Mouse (Mus musculus): Measurements from ENCODE around the gene Glycam1. TPM values are rescaled to one million over a fixed set of nuclear protein-coding genes. Genes with fewer than 3 reads are reported as not detected.
"Not testable (repeated sequence)": the region's sequence is repeated elsewhere in the genome, so short reads cannot be mapped to it uniquely, and the experiment has no call there.

Glycam1 gene
- 1.2 and 4.9 TPM in 2 replicates for polyA plus RNA-seq (2012; rRNA removed)

DNA sequence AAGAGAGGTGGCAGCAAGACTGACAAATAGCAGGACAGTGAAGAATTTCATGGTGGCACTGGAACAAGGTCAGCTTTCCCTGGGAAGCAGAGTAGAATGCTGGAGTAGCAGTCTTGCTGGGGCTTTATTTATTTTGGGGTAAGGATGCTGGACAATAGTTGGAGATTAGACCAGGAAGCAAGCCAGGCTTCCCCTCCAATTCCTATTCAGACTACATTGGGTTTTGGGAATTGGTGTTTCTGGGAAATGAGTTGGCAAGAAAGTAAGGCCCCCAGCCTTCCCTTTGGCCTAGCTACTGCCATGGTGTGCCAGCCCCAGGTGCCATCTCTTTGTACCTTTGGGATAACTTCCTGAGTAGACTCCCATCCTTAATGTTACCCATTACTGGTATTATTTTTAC is at the start of gene Glycam1:
Gene Glycam1 (minus strand): TSS at position 101 of the 400 bp plus-strand sequence.
- no peak for DNase-seq (ENCODE audit: low read depth, low spot score)

DNA sequence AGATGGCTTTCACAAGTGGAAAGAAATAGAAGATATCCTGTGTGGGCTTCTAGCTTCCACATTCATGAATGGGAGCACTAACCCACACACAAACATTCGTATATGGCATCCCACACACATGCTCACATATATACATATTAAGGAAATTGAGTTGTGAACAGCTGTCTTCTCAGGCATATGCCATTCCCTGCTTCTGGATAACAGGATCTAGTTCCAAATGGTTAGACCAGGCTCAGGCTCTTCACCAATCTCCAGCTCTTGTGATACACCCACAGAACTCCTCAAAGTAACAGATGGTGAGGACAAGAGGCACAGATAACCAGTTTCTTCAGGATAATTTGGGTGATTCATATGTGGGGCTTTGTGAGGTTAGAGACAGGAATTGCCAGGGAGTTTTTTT is 39.6 kb upstream of the Glycam1 start:
- no peak for DNase-seq (ENCODE audit: low read depth, low spot score)
- WGBS = 69% methylated on average over 1 of the region's 1 CpGs

DNA sequence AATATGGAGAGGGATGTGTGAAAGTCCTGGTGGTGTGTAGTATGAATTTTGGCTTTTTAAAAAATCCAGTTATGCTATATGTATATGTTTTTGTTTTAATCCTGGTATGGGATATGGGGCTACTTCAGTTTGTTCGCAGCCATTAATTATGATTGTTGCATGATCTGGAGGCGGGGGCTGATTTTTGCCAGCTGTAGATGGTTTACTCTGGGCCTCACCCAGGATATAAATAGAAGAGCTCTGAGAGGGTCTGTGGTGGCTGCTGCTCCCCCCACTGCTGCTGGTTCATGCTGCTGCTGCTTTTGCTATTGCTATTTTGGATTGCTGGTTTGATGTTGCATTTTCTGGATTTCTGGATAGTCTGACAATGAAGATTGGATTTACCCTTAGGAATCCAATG is 25.9 kb upstream of the Glycam1 start:
- DNase-seq (ENCODE audit: low read depth, low spot score) = no peak
- 70% methylated on average over 2 of the region's 2 CpGs for WGBS

- DNase-seq (ENCODE audit: low read depth, low spot score) = not testable (repeated sequence)
- WGBS = 80% methylated on average over 4 of the region's 4 CpGs
Measured at GRCm38 (mm10) chr15:103587752-103588151, 22.9 kb upstream of the Glycam1 start.

GRCm38 (mm10) chr15:103585876-103586275 is 21.0 kb upstream of the Glycam1 start:
- 73% methylated on average over 2 of the region's 2 CpGs for WGBS

GRCm38 (mm10) chr15:103552096-103552690 is 12.7 kb downstream of the Glycam1 start:
- peak; percentile 54 for DNase-seq (ENCODE audit: low read depth, low spot score)
- 46% methylated on average over 3 of the region's 3 CpGs for WGBS

More at GRCm38 (mm10) chr15:103585876-103586275, 21.0 kb upstream of the Glycam1 start:
- no peak for DNase-seq (ENCODE audit: low read depth, low spot score)

- DNase-seq (ENCODE audit: low read depth, low spot score) = no peak
- WGBS = 6% methylated on average over 1 of the region's 1 CpGs
Measured at GRCm38 (mm10) chr15:103551053-103551452, 13.8 kb downstream of the Glycam1 start.

DNA sequence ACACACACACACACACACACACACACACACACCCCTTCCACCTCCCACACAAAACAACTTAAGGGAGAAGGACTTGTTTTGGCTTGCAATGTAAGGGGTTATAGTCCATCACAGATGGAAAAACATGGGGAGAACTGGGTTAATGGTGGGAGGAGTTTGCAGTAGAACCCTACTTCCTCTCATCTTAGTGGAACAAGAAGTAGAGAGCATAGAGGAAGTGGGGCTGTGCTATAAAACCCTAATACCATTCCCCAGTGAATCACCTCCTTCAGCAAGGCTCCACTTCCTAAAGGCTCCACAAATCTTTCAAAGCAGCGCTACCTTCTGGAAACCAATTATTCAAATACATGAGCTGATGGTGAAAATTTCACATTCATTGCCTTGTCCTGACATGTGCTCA is 15.4 kb downstream of the Glycam1 start:
- 90% methylated on average over 1 of the region's 1 CpGs for WGBS
- no peak for DNase-seq (ENCODE audit: low read depth, low spot score)

DNA sequence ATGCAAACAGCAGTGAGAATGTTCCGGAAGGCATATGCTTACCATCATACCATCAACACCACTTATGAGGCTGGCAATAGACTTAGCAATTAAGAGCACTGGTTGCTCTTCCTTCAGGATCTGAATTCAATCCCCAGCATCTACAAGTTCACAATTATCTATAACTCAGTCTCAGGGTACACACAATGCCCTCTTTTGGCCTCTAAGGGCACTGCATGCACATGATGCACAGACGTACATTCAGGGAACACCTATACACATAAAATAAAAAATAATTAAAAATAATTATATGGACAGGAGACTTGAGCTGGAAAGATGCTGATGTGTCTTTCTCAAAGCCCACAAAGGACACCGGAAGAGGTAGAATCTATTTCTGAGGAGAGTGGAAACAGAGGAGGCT is 16.9 kb downstream of the Glycam1 start:
- DNase-seq (ENCODE audit: low read depth, low spot score) = no peak
- WGBS = 76% methylated on average over 3 of the region's 3 CpGs

DNA sequence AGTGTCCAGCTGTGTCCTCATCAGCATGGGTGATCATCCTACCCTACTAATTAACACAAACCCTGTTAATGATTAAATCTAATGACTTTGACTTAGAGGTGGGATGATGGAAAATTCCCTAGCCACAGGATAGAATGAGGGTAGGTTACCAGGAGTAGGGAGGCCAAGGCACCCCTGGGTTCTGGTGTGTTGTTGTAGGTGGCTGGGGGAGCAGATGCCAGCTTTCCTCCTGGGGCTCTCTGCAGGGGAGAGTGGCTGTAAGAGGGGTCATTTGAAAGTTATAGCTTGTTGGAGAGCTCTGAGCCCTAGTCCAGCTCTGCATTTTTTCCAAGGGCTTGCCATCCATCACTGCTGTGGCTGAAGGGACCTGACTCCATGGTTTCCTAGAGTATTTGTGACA is 22.4 kb downstream of the Glycam1 start:
- DNase-seq (ENCODE audit: low read depth, low spot score) = no peak

- DNase-seq (ENCODE audit: low read depth, low spot score) = no peak
- 85% methylated on average over 1 of the region's 1 CpGs for WGBS
Measured at GRCm38 (mm10) chr15:103540646-103541045, 24.2 kb downstream of the Glycam1 start.

GRCm38 (mm10) chr15:103539259-103539658 is 25.6 kb downstream of the Glycam1 start:
- no peak for DNase-seq (ENCODE audit: low read depth, low spot score)
- 68% methylated on average over 2 of the region's 2 CpGs for WGBS

DNA sequence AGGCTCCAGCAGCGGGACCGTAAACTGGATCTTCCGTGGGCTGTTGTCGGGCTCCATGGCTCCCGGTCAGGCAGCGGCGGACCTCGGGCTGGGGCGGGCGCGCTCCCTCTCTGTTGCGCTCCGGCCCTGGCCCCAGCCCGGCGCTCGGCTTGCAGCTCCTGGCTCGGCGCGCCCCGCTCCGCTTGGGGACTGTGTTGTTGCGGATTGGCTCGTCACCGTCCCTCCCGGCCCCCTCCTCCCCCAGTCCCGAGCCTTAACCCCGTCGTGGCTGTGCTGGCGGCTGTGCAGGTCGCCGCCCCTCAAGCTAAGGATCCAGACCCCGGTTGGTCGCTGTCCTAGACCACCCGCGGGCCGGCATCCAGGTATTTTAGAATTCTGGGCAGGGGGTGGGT is 27.1 kb downstream of the Glycam1 start, which contains the start of gene Ppp1r1a:
Gene Ppp1r1a (minus strand): TSS at position 182 of the 392 bp plus-strand sequence.
- under 1% methylated on average over 36 of the region's 36 CpGs for WGBS
- no peak for DNase-seq (ENCODE audit: low read depth, low spot score)

GRCm38 (mm10) chr15:103537011-103537821 is 27.7 kb downstream of the Glycam1 start:
- 14% methylated on average over 37 of the region's 37 CpGs for WGBS
- DNase-seq (ENCODE audit: low read depth, low spot score) = no peak

GRCm38 (mm10) chr15:103536456-103536855 is 28.4 kb downstream of the Glycam1 start:
- 39% methylated on average over 2 of the region's 2 CpGs for WGBS
- DNase-seq (ENCODE audit: low read depth, low spot score) = no peak

- WGBS = 48% methylated on average over 1 of the region's 1 CpGs
Measured at GRCm38 (mm10) chr15:103535786-103536185, 29.1 kb downstream of the Glycam1 start.

DNA sequence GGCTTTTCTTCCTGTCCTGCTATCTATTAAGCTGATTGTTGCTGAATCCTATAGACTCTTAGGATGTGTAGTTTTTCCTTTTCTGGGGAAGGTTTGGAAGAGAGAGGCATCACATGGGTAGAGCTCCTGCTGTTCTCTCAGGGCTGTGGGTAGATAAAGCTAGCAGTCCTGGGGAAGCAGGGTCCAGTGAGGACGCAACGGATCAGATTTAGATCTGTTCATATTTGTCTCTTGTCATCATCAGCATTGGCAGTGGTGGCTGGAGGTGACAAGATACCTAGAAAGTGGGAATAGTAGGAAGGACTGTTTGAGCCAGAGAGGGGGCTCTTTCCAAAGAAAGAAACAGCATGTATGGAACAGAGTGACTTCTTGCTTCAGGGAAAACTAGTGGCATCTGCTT is 29.9 kb downstream of the Glycam1 start:
- DNase-seq (ENCODE audit: low read depth, low spot score) = no peak
- 92% methylated on average over 2 of the region's 2 CpGs for WGBS

More at GRCm38 (mm10) chr15:103535786-103536185, 29.1 kb downstream of the Glycam1 start:
- DNase-seq (ENCODE audit: low read depth, low spot score) = no peak

GRCm38 (mm10) chr15:103534054-103534620 is 30.7 kb downstream of the Glycam1 start:
- DNase-seq (ENCODE audit: low read depth, low spot score) = no peak
- 83% methylated on average over 7 of the region's 7 CpGs for WGBS

- WGBS = 13% methylated on average over 5 of the region's 5 CpGs
- DNase-seq (ENCODE audit: low read depth, low spot score) = peak; percentile 58
Measured at GRCm38 (mm10) chr15:103530372-103530771, 34.5 kb downstream of the Glycam1 start.

- 53% methylated on average over 3 of the region's 3 CpGs for WGBS
- no peak for DNase-seq (ENCODE audit: low read depth, low spot score)
Measured at GRCm38 (mm10) chr15:103523156-103523555, 41.7 kb downstream of the Glycam1 start.

Measured in large intestine, adult 2 months (tissue).